Mouse (Mus musculus) R1 (cell line): ENCODE results near the gene Srp9.

Experiments
- DNase-seq: peaks from one replicate; pipeline ENCODE4 v3.0.0-alpha.2; 2018; ENCODE audit warnings: low read depth, low spot score

Gene Srp9

DNA sequence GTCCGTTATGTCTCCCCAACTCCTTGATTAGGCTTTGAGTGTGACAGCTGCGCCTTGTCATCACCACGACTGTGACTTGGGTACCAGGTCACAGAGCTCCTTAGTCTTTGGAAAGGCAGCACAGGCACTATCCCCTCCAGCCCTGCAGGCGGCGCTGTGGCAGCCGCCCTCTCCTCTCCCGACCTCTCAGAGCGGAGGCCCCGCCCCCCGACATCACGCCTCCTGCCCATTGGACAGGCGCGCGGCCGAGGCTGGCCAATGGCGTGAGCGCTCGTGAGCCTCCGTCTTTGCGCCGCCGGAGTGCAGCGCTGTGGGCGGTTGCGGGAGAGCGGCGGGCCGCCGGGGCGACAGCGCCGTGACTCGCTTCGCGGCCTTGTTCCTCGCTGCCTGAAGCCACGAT, at the start of gene Srp9:
TSS of gene Srp9 (plus strand) at position 232 of the 400 bp plus-strand sequence.
- DNase-seq: peak; percentile 98

DNA sequence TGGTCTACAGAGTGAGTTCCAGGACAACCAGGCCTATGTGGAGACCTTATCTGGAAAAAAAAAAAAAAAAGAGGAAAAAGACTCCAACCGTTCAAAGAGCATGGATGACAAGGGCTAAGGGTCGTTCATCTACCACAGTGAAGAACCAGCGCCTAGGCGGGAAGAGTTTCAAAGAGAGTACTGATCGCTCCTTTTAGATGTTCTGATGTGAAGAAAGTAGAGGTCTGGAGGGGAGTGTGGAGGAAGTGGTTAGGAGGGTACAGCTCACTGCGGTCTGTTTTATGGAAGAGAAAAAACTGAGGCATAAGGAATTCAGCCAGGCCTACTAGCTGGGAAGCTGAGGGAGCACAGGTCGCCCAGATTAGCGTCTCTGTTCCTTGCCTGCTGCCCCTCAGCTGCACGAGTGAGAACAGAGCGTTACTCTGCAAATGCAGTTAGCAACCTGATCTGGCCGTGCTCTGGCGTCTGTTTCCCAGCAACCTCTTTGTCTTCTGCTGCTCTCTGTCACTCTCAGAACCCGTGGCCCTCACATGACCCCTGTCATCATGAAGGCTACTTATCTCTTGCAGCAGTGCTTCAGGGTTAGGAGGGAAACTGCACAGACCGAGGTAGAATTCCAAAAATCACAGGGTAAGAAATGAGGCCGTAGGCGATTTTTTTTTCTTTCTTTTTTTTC, 42.7 kb upstream of the Srp9 start:
- DNase-seq: peak; percentile 82

DNA sequence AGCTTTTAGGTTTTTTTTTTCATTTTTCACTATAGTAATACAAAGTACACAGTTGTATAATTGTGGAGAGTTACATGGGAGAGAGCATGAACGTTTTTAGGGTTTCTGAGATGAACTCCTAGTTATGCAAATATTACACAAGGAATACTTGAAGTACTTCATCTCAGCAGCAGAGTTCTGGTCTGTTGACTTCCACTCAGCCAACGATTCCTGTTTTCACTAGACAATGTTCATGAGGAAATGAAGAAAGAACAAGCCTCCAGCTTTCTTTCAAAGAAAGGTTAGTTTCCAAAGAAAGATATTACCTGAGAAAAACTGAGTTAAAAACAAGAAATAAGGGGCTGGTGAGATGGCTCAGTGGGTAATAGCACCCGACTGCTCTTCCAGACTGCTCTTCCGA, 41.1 kb upstream of the Srp9 start:
- DNase-seq: no peak

DNA sequence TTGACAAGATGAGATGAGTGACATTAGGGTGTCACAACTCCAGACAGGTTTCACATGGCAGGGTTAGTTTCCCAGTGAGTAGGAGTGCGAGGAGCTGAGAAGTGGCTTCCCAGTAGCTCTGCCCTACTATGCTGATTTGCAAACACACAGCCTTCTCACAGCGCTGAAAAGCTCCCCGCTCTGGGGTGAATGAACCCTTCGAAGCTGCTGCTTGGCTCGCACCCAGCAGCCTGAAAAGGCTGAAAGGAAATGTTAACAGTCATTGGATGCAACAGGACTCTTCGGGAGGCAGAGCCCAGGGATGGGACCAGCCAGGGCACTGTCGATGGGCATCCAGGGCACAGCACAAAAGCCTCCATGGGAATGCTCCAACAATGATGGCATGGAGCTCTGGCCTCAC, 37.8 kb upstream of the Srp9 start:
- DNase-seq: no peak

DNA sequence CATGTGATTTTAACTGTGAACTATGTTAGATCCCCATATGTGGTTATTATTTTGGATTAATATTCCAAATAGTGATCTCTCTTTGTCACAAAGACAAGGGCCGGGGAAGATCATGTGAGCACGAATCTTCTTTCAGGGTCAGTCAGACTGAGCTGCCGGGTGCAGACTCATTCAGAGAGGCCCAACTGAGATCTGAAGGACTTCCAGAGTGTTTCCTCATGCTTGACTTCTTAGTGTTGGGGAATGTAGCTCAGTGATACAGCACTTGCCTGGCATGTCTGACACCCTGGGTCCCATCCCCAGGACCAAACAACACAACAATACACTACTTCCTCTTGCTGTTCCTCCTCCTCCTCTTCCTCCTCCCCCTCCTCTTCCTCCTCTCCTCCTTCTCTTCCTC, 37.2 kb upstream of the Srp9 start:
- DNase-seq: no peak

DNA sequence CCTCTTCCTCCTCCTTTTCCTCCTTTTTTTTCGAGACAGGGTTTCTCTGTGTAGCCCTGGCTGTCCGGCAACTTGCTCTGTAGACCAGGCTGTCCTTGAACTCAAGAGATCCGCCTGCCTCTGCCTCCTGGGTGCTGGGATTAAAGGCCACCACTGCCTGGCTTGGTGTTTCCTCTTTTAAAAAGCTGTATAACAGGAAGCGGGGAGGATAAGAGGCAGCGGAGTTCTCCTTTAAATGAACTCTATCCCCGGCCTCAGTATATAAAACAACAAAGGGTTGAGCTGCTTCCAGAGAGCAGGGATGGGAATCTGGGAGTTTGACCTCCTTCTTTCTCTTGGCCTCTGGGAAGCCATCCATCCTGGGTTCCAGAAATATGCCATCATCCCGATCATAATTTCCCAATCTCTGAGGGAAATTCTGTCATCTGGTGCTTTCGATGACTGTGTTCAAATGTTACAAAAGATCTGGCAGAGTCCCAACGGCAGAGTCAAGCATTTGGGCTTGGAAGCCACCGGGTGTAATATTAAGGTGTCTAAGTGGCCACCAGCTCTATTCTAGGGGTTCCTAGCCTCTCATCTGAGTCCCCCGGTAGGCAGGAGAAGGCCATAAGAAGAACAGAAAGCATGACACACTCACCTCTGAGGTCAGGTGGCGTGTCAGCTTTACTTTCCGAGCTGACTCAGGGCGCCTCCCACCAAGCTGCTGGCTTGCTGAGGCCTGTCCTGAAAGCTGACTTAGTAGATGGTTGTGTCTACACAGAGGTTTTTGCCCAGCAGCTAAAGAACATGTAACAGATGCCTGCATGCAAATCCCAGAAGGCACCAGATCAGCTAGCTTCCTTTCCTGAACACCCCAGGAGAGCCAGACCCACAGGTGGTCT, 36.5 kb upstream of the Srp9 start:
- no peak for DNase-seq

DNA sequence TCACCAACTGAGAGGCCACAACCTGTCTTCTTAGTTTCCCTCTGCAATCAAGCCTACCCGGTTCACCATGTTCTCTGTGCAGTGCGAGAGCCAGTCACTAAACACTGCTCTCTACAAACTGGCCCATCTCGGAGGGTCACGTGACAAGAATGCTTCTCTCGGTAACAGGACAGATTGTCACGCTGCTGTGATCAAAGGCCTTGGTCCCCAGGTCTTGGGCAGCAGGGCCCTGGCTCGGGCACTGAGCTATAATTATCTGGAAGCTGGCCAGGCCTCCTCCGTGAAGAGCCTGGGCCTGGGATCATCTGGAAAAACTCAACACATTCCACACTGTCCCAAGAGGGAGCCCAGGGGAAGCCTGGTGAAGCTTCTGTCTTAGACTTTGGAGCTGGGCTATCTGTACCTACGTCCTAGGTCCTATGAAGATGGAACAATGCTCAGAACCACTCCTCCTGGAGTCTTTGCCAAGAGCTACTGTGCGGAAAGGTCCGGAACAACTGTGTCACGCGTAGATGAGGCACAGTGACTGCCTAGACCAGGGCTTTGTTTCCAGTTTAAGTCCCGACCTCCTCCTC, 35.6 kb upstream of the Srp9 start:
- no peak for DNase-seq

DNA sequence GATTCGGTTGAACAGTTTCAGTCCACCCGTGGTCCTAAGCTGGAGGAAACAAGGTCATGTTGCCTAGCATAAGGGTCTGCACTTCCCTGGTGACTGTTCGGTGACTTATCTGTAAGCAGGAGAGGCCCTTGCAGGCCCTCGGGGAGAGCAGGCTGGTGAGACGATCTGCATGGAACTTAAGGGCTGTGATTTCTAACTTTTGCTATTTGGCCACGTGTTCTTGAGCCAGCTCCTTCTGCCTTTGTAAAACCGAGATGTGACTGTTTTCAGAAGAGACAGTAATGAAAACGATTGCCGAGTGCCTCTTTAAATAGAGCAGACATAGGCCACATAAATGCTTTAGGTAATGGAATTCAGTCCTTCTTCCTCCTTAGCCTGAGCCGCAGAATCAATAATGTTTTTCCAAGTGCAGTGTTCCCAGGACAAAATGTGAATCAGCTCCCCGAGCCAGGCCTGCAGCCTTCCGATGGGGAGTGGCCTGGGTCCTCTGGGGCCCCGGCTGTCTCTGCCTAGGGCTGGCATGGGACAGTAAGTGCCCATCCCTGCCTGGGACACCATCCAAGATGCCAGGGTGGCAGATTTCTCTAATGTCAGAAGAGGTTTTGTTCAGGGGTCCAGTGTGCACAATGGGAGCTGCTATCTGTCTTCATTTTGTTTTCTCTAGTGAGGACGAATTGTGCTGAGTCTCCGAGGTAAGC, 34.8 kb upstream of the Srp9 start:
- no peak for DNase-seq

DNA sequence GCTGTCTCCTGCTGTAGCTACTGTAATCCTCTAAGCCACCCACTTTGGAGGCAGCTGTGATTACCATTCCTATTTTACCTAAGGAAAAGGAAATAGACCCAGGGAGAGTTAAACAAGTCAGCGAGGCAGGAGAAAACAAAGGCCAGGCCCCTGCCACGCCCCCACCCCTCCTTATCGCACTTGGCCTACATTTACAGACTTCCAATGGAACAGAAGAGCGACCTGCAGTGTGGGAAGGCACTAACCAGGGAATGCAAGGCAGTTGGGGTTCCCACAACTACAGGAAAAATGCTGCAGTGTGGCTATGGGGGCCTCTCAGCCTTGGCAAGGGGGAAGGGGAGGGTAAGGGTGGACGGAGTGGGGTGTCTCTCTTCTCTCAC, 34.2 kb upstream of the Srp9 start:
- peak; percentile 62 for DNase-seq

DNA sequence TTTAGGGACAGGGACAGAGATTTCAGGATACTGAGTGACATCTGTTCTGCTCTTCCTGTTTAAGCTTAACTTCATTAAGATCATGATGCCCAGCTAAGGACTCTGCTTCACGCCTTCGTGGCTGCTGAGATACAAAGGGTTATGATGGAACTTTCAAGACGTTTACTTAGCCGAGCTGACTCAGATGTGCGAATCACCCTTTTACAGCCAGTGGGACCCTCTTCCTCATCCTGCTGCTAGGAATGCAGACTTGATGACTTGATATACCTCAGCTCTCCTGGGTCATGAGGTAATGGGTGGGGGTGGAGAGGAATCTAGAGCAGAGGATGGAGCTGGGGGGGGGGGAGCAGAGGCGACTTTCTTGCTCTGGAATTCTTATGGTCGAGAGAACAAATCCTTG, 33.3 kb upstream of the Srp9 start:
- DNase-seq: no peak

DNA sequence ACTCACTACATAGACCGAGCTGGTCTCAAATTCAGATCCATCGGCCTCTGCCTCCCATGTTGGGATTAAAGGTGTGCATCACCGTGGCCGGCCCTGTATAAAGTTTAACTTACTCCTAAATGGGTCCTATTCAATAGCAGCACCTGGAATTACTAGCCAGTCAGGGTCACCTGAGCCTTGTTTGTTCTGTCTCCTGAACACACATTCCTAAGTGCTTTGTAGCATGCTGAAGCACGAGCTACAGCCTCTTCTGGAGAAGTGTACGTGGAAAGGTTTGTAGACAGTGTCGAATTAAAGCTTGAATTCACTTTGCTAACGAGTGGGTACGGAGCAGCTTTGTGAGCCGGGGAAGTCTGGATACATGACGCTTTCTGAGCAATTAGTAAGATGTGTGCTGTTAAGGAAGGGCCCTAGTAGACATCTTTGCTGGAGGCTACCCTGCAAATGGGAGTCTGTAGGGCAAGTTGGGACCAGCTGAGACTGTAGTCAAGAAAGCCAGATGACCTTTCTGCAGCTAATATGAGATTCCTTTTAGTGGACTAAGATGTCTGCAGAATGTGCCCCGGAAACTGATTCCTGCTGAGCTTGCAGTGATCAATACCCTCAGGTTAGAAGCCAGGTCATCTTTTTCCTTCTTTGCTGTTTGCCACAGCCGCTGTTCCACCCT, 32.7 kb upstream of the Srp9 start:
- no peak for DNase-seq

DNA sequence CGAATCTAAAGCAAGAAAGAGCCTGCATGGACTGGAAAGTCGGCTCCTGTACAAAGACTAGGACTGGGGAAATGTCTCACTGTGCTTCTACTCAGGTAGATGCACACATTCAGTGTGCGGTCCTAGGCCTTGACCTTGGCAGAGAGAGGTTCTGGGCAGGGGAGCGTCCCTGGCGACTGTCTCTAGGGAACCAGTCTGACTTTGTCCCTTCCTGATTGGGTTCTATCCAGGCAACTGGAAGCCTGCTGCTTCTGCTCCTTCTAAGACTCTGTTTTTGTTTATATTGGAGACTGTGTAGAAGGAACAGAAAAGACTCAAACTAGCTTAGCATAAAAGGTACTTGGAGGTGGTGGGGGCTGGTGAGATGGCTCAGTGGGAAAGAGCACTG, 32.1 kb upstream of the Srp9 start:
- peak; percentile 65 for DNase-seq

DNA sequence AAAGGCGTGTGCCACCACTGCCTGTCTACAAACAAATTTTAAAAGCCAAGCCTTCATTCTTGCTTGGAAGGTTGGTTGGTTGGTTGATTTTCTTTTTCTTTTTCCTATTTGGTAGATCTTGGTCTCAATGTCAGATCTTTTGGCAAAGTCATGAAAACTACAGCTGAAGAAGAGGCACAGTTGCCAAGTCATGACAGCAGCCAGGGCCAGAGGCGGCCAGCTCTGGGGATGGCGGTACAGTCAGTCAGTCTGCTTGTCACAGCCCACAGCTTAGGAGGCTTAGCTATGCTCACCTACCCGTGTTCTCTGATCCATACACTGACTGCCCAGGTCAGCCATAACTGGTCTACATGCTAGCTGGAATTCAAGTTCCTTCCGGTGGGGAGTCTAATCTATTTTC, 31.1 kb upstream of the Srp9 start:
- DNase-seq: no peak

DNA sequence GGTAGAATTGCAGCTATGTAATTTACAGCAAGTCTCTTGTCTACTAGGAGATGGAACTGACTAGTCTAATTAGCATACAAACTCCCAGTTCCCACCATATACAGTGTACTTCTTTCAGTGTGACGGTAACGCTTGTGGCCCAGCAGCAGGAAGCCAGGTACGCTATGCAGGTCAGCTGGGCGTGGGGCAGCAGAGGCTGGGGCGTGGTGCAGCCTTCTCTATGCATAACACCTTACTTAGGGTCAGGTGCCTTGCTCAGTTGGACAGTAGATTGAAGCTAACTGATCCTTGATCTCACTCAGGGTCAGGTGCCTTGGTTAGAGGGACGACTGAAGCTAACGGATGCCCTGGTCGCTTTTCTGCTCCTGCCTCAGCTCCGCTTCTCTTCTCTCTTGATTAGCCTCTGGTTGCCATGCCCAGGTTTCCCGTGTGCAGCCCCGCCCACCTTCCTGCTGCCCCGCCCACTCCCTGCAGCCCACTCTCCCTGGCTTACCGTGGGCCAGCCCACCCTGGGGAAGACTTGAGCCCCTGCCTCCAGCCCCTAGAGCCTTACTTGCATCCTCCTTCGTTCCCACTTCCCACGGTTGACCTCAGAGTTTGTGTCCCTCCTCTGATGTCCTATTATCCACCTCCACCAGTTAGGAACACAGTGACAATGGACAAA, 29.9 kb upstream of the Srp9 start:
- DNase-seq: peak; percentile 68

DNA sequence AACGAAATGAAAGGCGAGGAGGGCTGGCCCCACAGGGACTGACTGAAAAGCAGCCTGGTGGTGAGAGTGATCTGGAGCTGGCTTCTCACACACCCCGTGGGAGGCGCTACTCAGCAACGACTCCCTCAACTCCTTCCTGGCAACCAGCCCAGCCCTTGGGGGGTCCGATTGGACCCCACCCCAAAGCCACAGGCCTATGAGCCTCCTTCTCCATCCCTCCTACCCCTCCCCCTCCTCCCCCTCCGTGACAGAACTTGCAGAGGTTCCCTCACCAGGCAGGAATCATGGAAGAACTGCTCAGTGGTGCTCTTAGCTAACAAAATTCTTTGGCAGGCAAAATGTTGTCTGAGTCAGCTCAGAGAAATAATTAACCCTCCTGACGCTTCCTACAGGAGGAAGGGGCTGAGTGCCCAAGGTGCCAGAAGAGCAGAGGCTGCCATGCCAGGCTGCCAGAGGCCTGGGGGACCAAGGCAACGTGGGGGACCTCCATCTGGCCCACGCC, 29.2 kb upstream of the Srp9 start:
- peak; percentile 82 for DNase-seq

DNA sequence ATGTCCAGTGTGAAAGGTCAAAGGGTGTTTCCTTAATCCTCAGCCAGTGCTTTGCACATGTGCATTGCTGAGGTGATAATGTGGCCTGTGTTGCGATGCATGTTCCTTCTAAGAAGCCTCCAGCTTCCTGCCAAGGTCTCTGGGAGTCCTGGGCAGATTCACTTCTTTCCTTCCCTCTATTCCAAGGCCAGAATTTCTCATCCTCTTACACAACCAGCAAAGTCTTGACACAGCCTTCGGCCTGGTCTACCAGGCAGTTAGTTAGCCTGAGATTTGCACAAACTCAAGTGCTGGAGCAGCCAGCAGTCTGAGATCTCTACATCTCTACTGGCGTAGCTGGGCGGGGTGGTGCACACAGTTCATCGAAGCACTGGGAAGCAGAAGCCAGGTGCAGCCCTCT, 27.8 kb upstream of the Srp9 start:
- no peak for DNase-seq

DNA sequence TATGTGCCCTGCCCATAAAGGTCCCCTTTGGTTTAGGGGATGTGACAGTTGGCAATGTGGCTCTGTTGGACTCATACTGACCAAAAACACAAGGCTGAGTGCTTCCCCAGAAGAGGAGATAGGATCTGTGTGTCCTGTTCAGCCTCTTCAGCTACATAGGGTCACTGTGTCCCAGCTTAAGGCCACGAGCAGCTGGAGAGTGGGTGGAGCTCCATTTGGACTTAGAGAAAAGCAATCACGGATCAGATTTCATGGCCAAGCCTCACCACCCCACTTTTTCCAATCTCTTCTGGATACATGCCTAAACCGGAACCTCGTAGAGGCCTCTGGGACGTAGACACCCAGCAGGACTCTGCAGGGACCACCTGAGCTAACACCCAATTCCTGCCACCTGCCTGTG, 25.5 kb upstream of the Srp9 start:
- DNase-seq: no peak

DNA sequence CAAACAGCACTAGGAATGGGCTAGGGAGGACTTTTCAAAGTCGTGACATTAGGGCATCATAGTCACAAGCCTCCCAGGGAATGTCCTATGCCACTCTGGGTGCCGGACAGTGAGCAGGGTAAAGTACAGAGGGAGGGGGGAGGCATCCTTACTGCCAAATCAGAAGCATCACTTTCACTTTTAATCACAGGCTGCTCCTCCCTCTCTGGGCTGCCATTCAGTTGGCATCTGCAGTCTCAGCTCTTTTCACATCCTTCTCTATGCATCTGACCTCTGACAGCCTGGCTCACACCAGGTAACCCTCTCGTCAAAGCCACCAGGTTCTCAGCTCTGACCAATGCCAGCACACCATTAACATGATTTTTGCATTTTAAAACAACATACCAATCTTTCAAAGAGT, 24.1 kb upstream of the Srp9 start:
- DNase-seq: no peak

DNA sequence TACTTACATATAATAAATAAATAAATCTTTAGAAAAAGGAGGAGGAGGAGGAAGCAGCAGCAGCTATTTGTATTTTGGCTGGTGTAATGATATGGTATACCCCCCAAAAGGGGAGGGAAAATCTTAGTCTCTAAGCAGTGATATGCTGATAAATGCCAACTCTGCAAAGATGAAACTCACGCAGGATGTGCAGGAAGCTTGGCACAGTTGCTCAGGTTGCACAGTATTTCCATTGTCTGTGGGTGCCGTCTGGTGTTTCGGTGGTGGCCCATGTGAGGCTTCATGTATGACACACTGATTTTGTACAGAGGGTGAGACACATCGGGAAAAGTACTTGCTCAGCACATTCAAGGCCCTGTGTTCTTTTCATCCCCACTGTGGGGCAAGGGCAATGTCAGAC, 23.1 kb upstream of the Srp9 start:
- no peak for DNase-seq

DNA sequence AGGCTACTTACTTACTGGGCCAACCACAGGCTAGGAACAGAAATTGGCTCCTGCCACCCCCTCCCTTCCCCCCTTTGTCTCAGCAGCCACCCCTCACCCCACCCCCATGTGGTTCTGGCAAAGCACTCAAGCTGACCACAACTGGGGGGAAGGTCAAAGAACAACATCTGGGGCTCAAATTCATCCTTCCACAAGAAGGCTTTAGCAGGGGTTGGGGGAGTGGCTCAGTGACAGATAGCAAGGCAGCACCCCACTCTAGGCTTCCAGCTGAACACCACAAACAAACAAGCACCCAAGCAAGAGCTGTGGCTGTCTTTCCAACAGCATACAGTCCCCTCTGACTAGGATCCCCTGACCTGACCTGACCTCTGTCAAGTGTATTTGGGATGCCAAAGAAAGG, 21.8 kb upstream of the Srp9 start:
- DNase-seq: peak; percentile 77

DNA sequence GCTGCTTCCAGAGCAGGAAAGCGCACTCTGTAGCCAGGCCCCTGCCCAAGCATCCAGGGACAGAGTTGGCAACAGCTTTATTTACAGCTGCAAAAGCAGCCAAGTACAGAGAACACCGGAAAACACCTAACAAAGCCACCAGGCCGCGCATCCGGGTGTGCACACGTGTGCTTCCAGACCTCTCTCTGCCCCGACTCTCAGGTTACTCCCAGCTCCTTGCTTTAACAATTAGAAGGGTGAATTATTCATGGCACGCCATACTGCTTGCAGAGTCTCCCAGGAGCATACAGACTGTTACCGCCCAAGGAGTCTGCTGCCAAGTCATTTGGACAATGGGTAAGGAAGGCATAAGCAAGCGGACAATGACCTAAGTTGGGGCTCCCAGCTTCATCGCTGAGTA, 21.1 kb upstream of the Srp9 start:
- peak; percentile 98 for DNase-seq
